In genomic region chr1:165489197-165489596, GRCm38 (mm10) we compare ENCODE assay signal across 24 mouse cellular contexts. TPM values are rescaled to one million over a fixed set of nuclear protein-coding genes. Genes with fewer than 3 reads are reported as not detected.
A peak's percentile ranks its signal among the peaks of the same experiment; 100 is the strongest.
DNase-seq lines count a peak whose midpoint lies in the region; ATAC-seq lines count a peak whose summit lies in the region.
"Had no signal": no experiment of that assay in that cellular context is flagged by ENCODE, and none has a peak within 500 bp of the region (broad histone marks: within the 10 kb centered on the region; RNA-seq: fewer than 3 reads in every experiment).

No protein-coding gene starts in this region.

- no peak overlapping the region for H3K27ac ChIP-seq in forebrain, embryonic 11.5 days (ENCODE audit: low read depth, low read length)
- no peak overlapping the region for H3K27ac ChIP-seq in kidney, embryonic 16.5 days (ENCODE audit: low read length)
- H3K27ac ChIP-seq: embryonic facial prominence, embryonic 10.5 days; embryonic facial prominence, embryonic 12.5 days; forebrain, embryonic 12.5 days had no signal

- H3K9me3 ChIP-seq in forebrain, embryonic 11.5 days (ENCODE audit: control insufficient read depth, low read length) = no peaks in the 10 kb centered on the region
- no peaks in the 10 kb centered on the region for H3K9me3 ChIP-seq in kidney, embryonic 16.5 days (ENCODE audit: low read length)
- H3K9me3 ChIP-seq: embryonic facial prominence, embryonic 10.5 days; embryonic facial prominence, embryonic 12.5 days; forebrain, embryonic 12.5 days had no signal

- no peaks in the 10 kb centered on the region for H3K27me3 ChIP-seq in forebrain, embryonic 11.5 days (ENCODE audit: control insufficient read depth, insufficient read depth, low read length)
- H3K27me3 ChIP-seq in kidney, embryonic 16.5 days (ENCODE audit: insufficient read depth, low read length) = no peaks in the 10 kb centered on the region
- H3K27me3 ChIP-seq: embryonic facial prominence, embryonic 12.5 days; forebrain, embryonic 12.5 days had no signal

- ATAC-seq in granulocyte monocyte progenitor cell, adult 5-6 weeks (replicated peaks; ENCODE audit: poor library complexity, severe bottlenecking) = peak; percentile 81
- peak; percentile 83 for ATAC-seq in megakaryocyte, adult 5-6 weeks (ENCODE audit: poor library complexity, severe bottlenecking)
- peak; percentile 86 for ATAC-seq in megakaryocyte progenitor cell, adult 5-6 weeks (replicated peaks; ENCODE audit: poor library complexity)
- no peak for ATAC-seq in forebrain, embryonic 11.5 days (replicated peaks; ENCODE audit: low FRiP score)
- ATAC-seq in kidney, embryonic 16.5 days (ENCODE audit: low FRiP score, low TSS enrichment) = no peak
- ATAC-seq: forebrain, embryonic 14.5 days; forebrain, embryonic 16.5 days had no signal

- H3K4me1 ChIP-seq in forebrain, embryonic 11.5 days (replicated peaks; ENCODE audit: control insufficient read depth, insufficient read depth, low read length) = no peaks in the 10 kb centered on the region
- H3K4me1 ChIP-seq in kidney, embryonic 16.5 days (ENCODE audit: insufficient read depth, low read length) = no peaks in the 10 kb centered on the region
- H3K4me1 ChIP-seq: embryonic facial prominence, embryonic 10.5 days; embryonic facial prominence, embryonic 12.5 days; forebrain, embryonic 12.5 days had no signal

- peak; percentile 57 for DNase-seq in 416B (ENCODE audit: low read depth)
- DNase-seq in ovary, adult 18-20 months (ENCODE audit: low spot score) = no peak
- no peak for DNase-seq in forebrain, embryonic 11.5 days (ENCODE audit: low spot score)
- DNase-seq: adrenal gland, adult 2 months; adrenal gland, postnatal 10 days; adrenal gland, postnatal 25 days; cerebellum, adult 11 months; cerebellum, adult 18-20 months; cerebellum, adult 8-10 months; cerebellum, adult 9-11 months; cerebellum, postnatal 14 days; cerebellum, postnatal 36 days had no signal

- no peak overlapping the region for H3K9ac ChIP-seq in forebrain, embryonic 11.5 days (ENCODE audit: low read length)
- no peak overlapping the region for H3K9ac ChIP-seq in kidney, embryonic 16.5 days (replicated peaks; ENCODE audit: low read length)
- H3K9ac ChIP-seq: embryonic facial prominence, embryonic 12.5 days; forebrain, embryonic 12.5 days had no signal

- WGBS in forebrain, embryonic 11.5 days = 89% methylated on average over 4 of the region's 4 CpGs
- WGBS in kidney, embryonic 16.5 days = 83% methylated on average over 4 of the region's 4 CpGs

- no peak overlapping the region for H3K4me2 ChIP-seq in forebrain, embryonic 11.5 days (ENCODE audit: low read depth, low read length, severe bottlenecking)
- no peak overlapping the region for H3K4me2 ChIP-seq in kidney, embryonic 16.5 days (replicated peaks; ENCODE audit: low read depth, low read length)
- H3K4me2 ChIP-seq: embryonic facial prominence, embryonic 12.5 days; forebrain, embryonic 12.5 days had no signal

- no peak overlapping the region for H3K4me3 ChIP-seq in forebrain, embryonic 11.5 days (ENCODE audit: low read depth, low read length)
- no peak overlapping the region for H3K4me3 ChIP-seq in kidney, embryonic 16.5 days (ENCODE audit: low read length)
- H3K4me3 ChIP-seq: embryonic facial prominence, embryonic 10.5 days; embryonic facial prominence, embryonic 12.5 days; forebrain, embryonic 12.5 days had no signal

- no peaks in the 10 kb centered on the region for H3K36me3 ChIP-seq in forebrain, embryonic 11.5 days (ENCODE audit: control insufficient read depth, insufficient read depth, low read length)
- no peaks in the 10 kb centered on the region for H3K36me3 ChIP-seq in kidney, embryonic 16.5 days (ENCODE audit: insufficient read depth, low read length)
- H3K36me3 ChIP-seq: embryonic facial prominence, embryonic 10.5 days; embryonic facial prominence, embryonic 12.5 days; forebrain, embryonic 12.5 days had no signal

RNA-seq across cellular contexts. Expression of gene Adcy10, which starts 4.2 kb away (rescaled TPM):
- 0.21 TPM in 1 of 2 replicates, not detected in the other for total RNA-seq in granulocyte monocyte progenitor cell, adult 5-6 weeks (2014; fragmentation: Nextera tagmentation)
- total RNA-seq in granulocyte monocyte progenitor cell, adult 5-6 weeks (2017) = 0.93 TPM in 1 of 2 replicates, not detected in the other
- 0.27 TPM in 1 of 2 replicates, not detected in the other for total RNA-seq in megakaryocyte, adult 5-6 weeks (2015)
- total RNA-seq in megakaryocyte, adult 5-6 weeks (2017) = 0.33 TPM in 1 of 2 replicates, not detected in the other
- not detected in 2 replicates for total RNA-seq in megakaryocyte progenitor cell, adult 5-6 weeks (2015)
- total RNA-seq in megakaryocyte progenitor cell, adult 5-6 weeks (2017) = 0.08 TPM in 1 of 2 replicates, not detected in the other
- polyA plus RNA-seq in forebrain, embryonic 11.5 days (2014; fragmentation: Nextera tagmentation; extraction: Ambion mirVana) = 0.05 and 0.13 TPM in 2 replicates
- 0.06 and 0.39 TPM in 2 replicates for polyA plus RNA-seq in kidney, embryonic 16.5 days (2015; fragmentation: Nextera tagmentation; extraction: Ambion mirVana)
- total RNA-seq: MEL had no signal
- polyA plus RNA-seq: C2C12; embryonic facial prominence, embryonic 10.5 days; embryonic facial prominence, embryonic 14.5 days had no signal

RNA-seq across cellular contexts. Expression of gene Mpc2, which starts 28.8 kb away (rescaled TPM):
- total RNA-seq in granulocyte monocyte progenitor cell, adult 5-6 weeks (2014; fragmentation: Nextera tagmentation) = 106 and 109 TPM in 2 replicates
- 107 and 114 TPM in 2 replicates for total RNA-seq in granulocyte monocyte progenitor cell, adult 5-6 weeks (2017)
- total RNA-seq in megakaryocyte, adult 5-6 weeks (2015) = 174 and 187 TPM in 2 replicates
- total RNA-seq in megakaryocyte, adult 5-6 weeks (2017) = 122 and 145 TPM in 2 replicates
- total RNA-seq in megakaryocyte progenitor cell, adult 5-6 weeks (2015) = 120 and 125 TPM in 2 replicates
- total RNA-seq in megakaryocyte progenitor cell, adult 5-6 weeks (2017) = 78.8 and 95.0 TPM in 2 replicates
- 95.8 and 100.0 TPM in 2 replicates for polyA plus RNA-seq in forebrain, embryonic 11.5 days (2014; fragmentation: Nextera tagmentation; extraction: Ambion mirVana)
- 309 and 320 TPM in 2 replicates for polyA plus RNA-seq in kidney, embryonic 16.5 days (2015; fragmentation: Nextera tagmentation; extraction: Ambion mirVana)

RNA-seq across cellular contexts. Expression of gene Dcaf6, which starts 28.9 kb away (rescaled TPM):
- 5.9 and 6.6 TPM in 2 replicates for total RNA-seq in granulocyte monocyte progenitor cell, adult 5-6 weeks (2014; fragmentation: Nextera tagmentation)
- 7.8 and 8.7 TPM in 2 replicates for total RNA-seq in granulocyte monocyte progenitor cell, adult 5-6 weeks (2017)
- total RNA-seq in megakaryocyte, adult 5-6 weeks (2015) = 13.6 and 14.2 TPM in 2 replicates
- total RNA-seq in megakaryocyte, adult 5-6 weeks (2017) = 16.7 and 17.5 TPM in 2 replicates
- 8.5 and 12.9 TPM in 2 replicates for total RNA-seq in megakaryocyte progenitor cell, adult 5-6 weeks (2015)
- total RNA-seq in megakaryocyte progenitor cell, adult 5-6 weeks (2017) = 8.9 and 11.1 TPM in 2 replicates
- 7.8 and 8.1 TPM in 2 replicates for polyA plus RNA-seq in forebrain, embryonic 11.5 days (2014; fragmentation: Nextera tagmentation; extraction: Ambion mirVana)
- polyA plus RNA-seq in kidney, embryonic 16.5 days (2015; fragmentation: Nextera tagmentation; extraction: Ambion mirVana) = 19.4 and 21.1 TPM in 2 replicates

Comparison
In these comparisons a context has a peak if more than half of its experiments do, and no peak if none do; other contexts are left out.
1. ATAC-seq: peak in granulocyte monocyte progenitor cell, adult 5-6 weeks (single experiment), megakaryocyte, adult 5-6 weeks (single experiment) and megakaryocyte progenitor cell, adult 5-6 weeks (single experiment); none in forebrain, embryonic 11.5 days (single experiment) and kidney, embryonic 16.5 days (single experiment).